ENCODE assay signal across 21 mouse cellular contexts in the genomic region with DNA sequence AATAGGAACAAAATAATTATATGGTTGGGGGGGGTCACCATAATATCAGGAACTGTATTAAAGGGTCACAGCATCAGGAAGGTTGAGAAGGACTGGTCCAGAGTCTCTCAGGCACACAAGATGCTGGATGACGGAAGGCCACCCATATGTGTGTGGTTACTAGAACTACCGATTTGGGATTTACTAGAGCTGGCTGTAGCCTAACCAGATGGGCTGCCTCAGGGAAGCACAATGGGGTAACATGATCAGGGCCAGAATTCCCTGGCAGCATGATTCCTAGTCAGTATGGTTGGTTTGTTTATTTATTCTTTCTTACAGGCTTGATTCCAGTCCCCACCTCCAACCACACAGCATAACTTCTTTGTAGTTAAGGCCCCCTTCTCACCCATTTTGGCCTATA.
DNase-seq lines count a peak whose midpoint lies in the region; ATAC-seq and TF ChIP-seq lines count a peak whose summit lies in the region.
"Had no signal": no experiment of that assay in that cellular context is flagged by ENCODE, and none has a peak within 500 bp of the region (broad histone marks: within the 10 kb centered on the region; RNA-seq: fewer than 3 reads in every experiment).

No protein-coding gene starts in this region.

- H3K27me3 ChIP-seq in forebrain, embryonic 14.5 days (replicated peaks; ENCODE audit: control insufficient read depth, insufficient read depth, low read length): no peaks in the 10 kb centered on the region
- no peaks in the 10 kb centered on the region for H3K27me3 ChIP-seq in intestine, postnatal 0 days (replicated peaks; ENCODE audit: control insufficient read depth, insufficient read depth, low read length)
- H3K27me3 ChIP-seq: hindbrain, embryonic 13.5 days; limb, embryonic 15.5 days; megakaryocyte, embryonic 14.5 days; Patski had no signal

- WGBS in forebrain, embryonic 14.5 days: 87% methylated on average over 2 of the region's 2 CpGs
- 82% methylated on average over 2 of the region's 2 CpGs for WGBS in intestine, postnatal 0 days

- H3K36me3 ChIP-seq in forebrain, embryonic 14.5 days (ENCODE audit: control insufficient read depth, insufficient read depth, low read length): peaks cover 51% of the 10 kb centered on the region
- peaks cover 42% of the 10 kb centered on the region for H3K36me3 ChIP-seq in intestine, postnatal 0 days (ENCODE audit: control insufficient read depth, insufficient read depth)

- ATAC-seq in forebrain, embryonic 14.5 days: peak; percentile 54; the same call in 1 of the 2 replicates
- ATAC-seq in intestine, postnatal 0 days: no peak
- ATAC-seq: intestine, embryonic 16.5 days had no signal

- no peak for TF ChIP-seq CTCF in intestine, postnatal 0 days (IDR thresholded peaks at IDR 0.05; ENCODE audit: low read depth)

- H3K9me3 ChIP-seq in forebrain, embryonic 14.5 days (replicated peaks; ENCODE audit: control insufficient read depth, low read length): no peaks in the 10 kb centered on the region
- no peaks in the 10 kb centered on the region for H3K9me3 ChIP-seq in intestine, postnatal 0 days (ENCODE audit: control insufficient read depth)
- H3K9me3 ChIP-seq: heart, embryonic 10.5 days; hindbrain, embryonic 13.5 days; limb, embryonic 15.5 days had no signal

- no peak overlapping the region for H3K27ac ChIP-seq in forebrain, embryonic 14.5 days (ENCODE audit: low read depth, low read length)
- H3K27ac ChIP-seq in intestine, postnatal 0 days (ENCODE audit: low read depth, low read length): no peak overlapping the region
- H3K27ac ChIP-seq: heart, embryonic 10.5 days; hindbrain, embryonic 13.5 days; limb, embryonic 15.5 days; stomach, postnatal 0 days had no signal

- H3K9ac ChIP-seq in forebrain, embryonic 14.5 days (ENCODE audit: low read length): no peak overlapping the region
- H3K9ac ChIP-seq in intestine, postnatal 0 days (ENCODE audit: low read depth, low read length): no peak overlapping the region
- H3K9ac ChIP-seq: hindbrain, embryonic 13.5 days; limb, embryonic 15.5 days had no signal

- no peak overlapping the region for H3K4me2 ChIP-seq in forebrain, embryonic 14.5 days (ENCODE audit: low read length)
- no peak overlapping the region for H3K4me2 ChIP-seq in intestine, postnatal 0 days (replicated peaks; ENCODE audit: low read depth)
- H3K4me2 ChIP-seq: hindbrain, embryonic 13.5 days; limb, embryonic 15.5 days had no signal

- H3K4me1 ChIP-seq in forebrain, embryonic 14.5 days (ENCODE audit: control insufficient read depth, insufficient read depth, low read length): no peaks in the 10 kb centered on the region
- H3K4me1 ChIP-seq in intestine, postnatal 0 days (replicated peaks; ENCODE audit: control insufficient read depth, insufficient read depth, low read length): no peaks in the 10 kb centered on the region
- H3K4me1 ChIP-seq: heart, embryonic 10.5 days; hindbrain, embryonic 13.5 days; limb, embryonic 15.5 days; megakaryocyte, embryonic 14.5 days had no signal

- H3K4me3 ChIP-seq in forebrain, embryonic 14.5 days (ENCODE audit: low read depth, low read length): no peak overlapping the region
- H3K4me3 ChIP-seq in intestine, postnatal 0 days (ENCODE audit: low read depth, low read length): no peak overlapping the region
- H3K4me3 ChIP-seq: heart, embryonic 10.5 days; hindbrain, embryonic 13.5 days; limb, embryonic 15.5 days; megakaryocyte, embryonic 14.5 days had no signal

- peak; percentile 14 for DNase-seq in heart, adult 11 months
- no peak for DNase-seq in heart, adult 18-20 months
- peak; percentile 47 for DNase-seq in cerebellum, adult 11 months
- peak; percentile 60 to 74 for DNase-seq in cerebellum, postnatal 10 days
- DNase-seq in forebrain, embryonic 14.5 days (ENCODE audit: low spot score): peak; percentile 41
- DNase-seq in lung, postnatal 10 days: no peak
- no peak for DNase-seq in gastrocnemius, adult 8-10 months (ENCODE audit: low spot score in 2 of 2)
- DNase-seq: B cell, adult 2 months; gastrocnemius, postnatal 25 days; heart, postnatal 10 days; kidney, postnatal 10 days; lung, postnatal 14 days; thymus, postnatal 14 days had no signal

Comparison
In these comparisons a context has a peak if more than half of its experiments do, and no peak if none do; other contexts are left out.
1. DNase-seq: peak in heart, adult 11 months (single experiment), cerebellum, adult 11 months (single experiment), cerebellum, postnatal 10 days (2 of 2) and forebrain, embryonic 14.5 days (single experiment); none in heart, adult 18-20 months (0 of 2), lung, postnatal 10 days (single experiment) and gastrocnemius, adult 8-10 months (0 of 2).